Mouse (Mus musculus) bone marrow, adult 2 months (tissue): Measurements from ENCODE around the gene Pdgfa.

ENCODE experiments used
- CTCF ChIP-seq: fragments of 200-500 bp; IDR thresholded peaks from 2 replicates; pipeline ENCODE4 v1.5.1; 2011; ENCODE audit warnings: low read length, control low read depth; ENCODE audit not compliant: control insufficient read depth, insufficient read depth
- POLR2A ChIP-seq: fragments of 200-500 bp; IDR thresholded peaks from 2 replicates; pipeline ENCODE4 v1.6.1; 2011; ENCODE audit warnings: low read depth, mild to moderate bottlenecking, control low read depth, low read length, borderline replicate concordance; ENCODE audit not compliant: control insufficient read depth

- TF ChIP-seq POLR2A = no peak
- no peak for TF ChIP-seq CTCF
These were observed 50.2 kb downstream of the Pdgfa start for GRCm38 (mm10) chr5:138946931-138947330.
